12 mouse cellular contexts compared by ENCODE assay signal in genomic region chr4:107084343-107084742, GRCm38 (mm10). TPM values are rescaled to one million over a fixed set of nuclear protein-coding genes. Genes with fewer than 3 reads are reported as not detected.
DNase-seq lines count a peak whose midpoint lies in the region; ATAC-seq and TF ChIP-seq lines count a peak whose summit lies in the region.
"Had no signal": no experiment of that assay in that cellular context is flagged by ENCODE, and none has a peak within 500 bp of the region (broad histone marks: within the 10 kb centered on the region; RNA-seq: fewer than 3 reads in every experiment).

No protein-coding gene starts in this region.

- TF ChIP-seq CTCF in layer of hippocampus, adult 2 months (conservative IDR thresholded peaks at IDR 0.05): no peak

- H3K27me3 ChIP-seq in embryonic facial prominence, embryonic 11.5 days (ENCODE audit: control insufficient read depth, insufficient read depth, low read length): no peaks in the 10 kb centered on the region
- H3K27me3 ChIP-seq in hindbrain, embryonic 14.5 days (ENCODE audit: control insufficient read depth, insufficient read depth, low read length): no peaks in the 10 kb centered on the region
- H3K27me3 ChIP-seq in neural tube, embryonic 12.5 days (replicated peaks): no peaks in the 10 kb centered on the region
- H3K27me3 ChIP-seq: embryonic facial prominence, embryonic 12.5 days had no signal

- H3K4me1 ChIP-seq in embryonic facial prominence, embryonic 11.5 days (ENCODE audit: control insufficient read depth, insufficient read depth, low read length): peaks cover 4% of the 10 kb centered on the region
- H3K4me1 ChIP-seq in hindbrain, embryonic 14.5 days (replicated peaks; ENCODE audit: control insufficient read depth, insufficient read depth, low read length): peaks cover 15% of the 10 kb centered on the region
- peaks cover 19% of the 10 kb centered on the region for H3K4me1 ChIP-seq in neural tube, embryonic 12.5 days

- 33% methylated on average over 1 of the region's 1 CpGs for WGBS in embryonic facial prominence, embryonic 11.5 days
- 0% methylated on average over 1 of the region's 1 CpGs for WGBS in hindbrain, embryonic 14.5 days
- 23% methylated on average over 1 of the region's 1 CpGs for WGBS in neural tube, embryonic 12.5 days

- peak overlapping the region; percentile 15; the same call in 1 of the 2 replicates for H3K9ac ChIP-seq in embryonic facial prominence, embryonic 11.5 days (replicated peaks; ENCODE audit: low read length)
- no peak overlapping the region for H3K9ac ChIP-seq in hindbrain, embryonic 14.5 days
- no peak overlapping the region for H3K9ac ChIP-seq in neural tube, embryonic 12.5 days
- H3K9ac ChIP-seq: embryonic facial prominence, embryonic 12.5 days had no signal

- H3K36me3 ChIP-seq in embryonic facial prominence, embryonic 11.5 days (replicated peaks; ENCODE audit: control insufficient read depth, insufficient read depth, low read depth, low read length): no peaks in the 10 kb centered on the region
- no peaks in the 10 kb centered on the region for H3K36me3 ChIP-seq in hindbrain, embryonic 14.5 days (replicated peaks; ENCODE audit: control insufficient read depth, insufficient read depth)
- no peaks in the 10 kb centered on the region for H3K36me3 ChIP-seq in neural tube, embryonic 12.5 days
- H3K36me3 ChIP-seq: embryonic facial prominence, embryonic 12.5 days had no signal

- DNase-seq in layer of hippocampus, adult 2 months (ENCODE audit: low spot score in 2 of 2): no peak
- DNase-seq in layer of hippocampus, postnatal 36 days: no peak
- DNase-seq in embryonic facial prominence, embryonic 11.5 days (ENCODE audit: low spot score): no peak
- DNase-seq in hindbrain, embryonic 14.5 days (ENCODE audit: low spot score): no peak
- no peak for DNase-seq in testis, postnatal 14 days (ENCODE audit: low spot score)
- DNase-seq in spleen, postnatal 36 days (ENCODE audit: low spot score in 2 of 2): no peak
- no peak for DNase-seq in spleen, adult 12 weeks (ENCODE audit: low spot score)
- DNase-seq: lung, adult 2 months had no signal

- H3K9me3 ChIP-seq in embryonic facial prominence, embryonic 11.5 days (replicated peaks; ENCODE audit: control insufficient read depth, low read length): no peaks in the 10 kb centered on the region
- no peaks in the 10 kb centered on the region for H3K9me3 ChIP-seq in hindbrain, embryonic 14.5 days (ENCODE audit: control insufficient read depth, low read length)
- H3K9me3 ChIP-seq in neural tube, embryonic 12.5 days: no peaks in the 10 kb centered on the region
- H3K9me3 ChIP-seq: embryonic facial prominence, embryonic 12.5 days; G1E had no signal

- no peak overlapping the region for H3K4me2 ChIP-seq in embryonic facial prominence, embryonic 11.5 days (ENCODE audit: low read depth, low read length)
- no peak overlapping the region; the same call in 1 of the 2 replicates for H3K4me2 ChIP-seq in hindbrain, embryonic 14.5 days (replicated peaks)
- H3K4me2 ChIP-seq in neural tube, embryonic 12.5 days (replicated peaks): peak overlapping the region; percentile 27; the same call in 1 of the 2 replicates
- H3K4me2 ChIP-seq: embryonic facial prominence, embryonic 12.5 days had no signal

- peak overlapping the region; percentile 88 for H3K27ac ChIP-seq in layer of hippocampus, adult 2 months
- no peak overlapping the region for H3K27ac ChIP-seq in embryonic facial prominence, embryonic 11.5 days (replicated peaks; ENCODE audit: low read depth, low read length)
- H3K27ac ChIP-seq in hindbrain, embryonic 14.5 days: peak overlapping the region; percentile 75
- H3K27ac ChIP-seq in neural tube, embryonic 12.5 days: peak overlapping the region; percentile 65
- H3K27ac ChIP-seq: embryonic facial prominence, embryonic 12.5 days; heart, adult 2 months had no signal

- ATAC-seq in embryonic facial prominence, embryonic 11.5 days (replicated peaks; ENCODE audit: insufficient number of reproducible peaks, low FRiP score, low TSS enrichment, low read depth): peak; percentile 15; the same call in 1 of the 2 replicates
- peak; percentile 44 for ATAC-seq in hindbrain, embryonic 14.5 days (ENCODE audit: low FRiP score)
- peak; percentile 52 for ATAC-seq in neural tube, embryonic 12.5 days (ENCODE audit: low FRiP score, low read depth)

- no peak overlapping the region for H3K4me3 ChIP-seq in layer of hippocampus, adult 2 months
- no peak overlapping the region for H3K4me3 ChIP-seq in embryonic facial prominence, embryonic 11.5 days (ENCODE audit: low read depth, low read length)
- no peak overlapping the region for H3K4me3 ChIP-seq in hindbrain, embryonic 14.5 days (replicated peaks; ENCODE audit: low read length)
- no peak overlapping the region for H3K4me3 ChIP-seq in neural tube, embryonic 12.5 days
- H3K4me3 ChIP-seq: embryonic facial prominence, embryonic 12.5 days; heart, adult 2 months had no signal

RNA-seq across cellular contexts. Expression of gene Cdcp2, which starts 12.3 kb away (rescaled TPM):
- not detected for total RNA-seq in layer of hippocampus, adult 2 months (2021)
- not detected for total RNA-seq in layer of hippocampus, postnatal 36 days (2021)
- polyA plus RNA-seq in embryonic facial prominence, embryonic 11.5 days (2014; fragmentation: Nextera tagmentation; extraction: Ambion mirVana): not detected in 2 replicates
- not detected in 2 replicates for polyA plus RNA-seq in hindbrain, embryonic 14.5 days (2014; fragmentation: Nextera tagmentation; extraction: Ambion mirVana)
- polyA plus RNA-seq in neural tube, embryonic 12.5 days (2016; fragmentation: Nextera tagmentation; extraction: Ambion mirVana): 0.34 and 0.37 TPM in 2 replicates
- total RNA-seq: heart, adult 2 months had no signal
- polyA plus RNA-seq: G1E; heart, adult 2 months; lung, adult 2 months had no signal

RNA-seq across cellular contexts. Expression of gene Cyb5rl, which starts 17.6 kb away (rescaled TPM):
- total RNA-seq in layer of hippocampus, adult 2 months (2021): 1 to 10 TPM; 3.9 to 9.6 TPM
- 10 to 100 TPM in 1 of 2 experiments, 1 to 10 TPM in 1; 8.2 to 10.2 TPM for total RNA-seq in layer of hippocampus, postnatal 36 days (2021)
- polyA plus RNA-seq in embryonic facial prominence, embryonic 11.5 days (2014; fragmentation: Nextera tagmentation; extraction: Ambion mirVana): 5.5 and 5.6 TPM in 2 replicates
- 2.7 and 4.8 TPM in 2 replicates for polyA plus RNA-seq in hindbrain, embryonic 14.5 days (2014; fragmentation: Nextera tagmentation; extraction: Ambion mirVana)
- polyA plus RNA-seq in neural tube, embryonic 12.5 days (2016; fragmentation: Nextera tagmentation; extraction: Ambion mirVana): 4.3 and 5.2 TPM in 2 replicates

RNA-seq across cellular contexts. Expression of gene Mrpl37, which starts 17.7 kb away (rescaled TPM):
- 10 to 100 TPM; 59.4 to 59.9 TPM for total RNA-seq in layer of hippocampus, adult 2 months (2021)
- 10 to 100 TPM; 60.4 to 62.9 TPM for total RNA-seq in layer of hippocampus, postnatal 36 days (2021)
- 120 and 122 TPM in 2 replicates for polyA plus RNA-seq in embryonic facial prominence, embryonic 11.5 days (2014; fragmentation: Nextera tagmentation; extraction: Ambion mirVana)
- 86.2 and 89.8 TPM in 2 replicates for polyA plus RNA-seq in hindbrain, embryonic 14.5 days (2014; fragmentation: Nextera tagmentation; extraction: Ambion mirVana)
- polyA plus RNA-seq in neural tube, embryonic 12.5 days (2016; fragmentation: Nextera tagmentation; extraction: Ambion mirVana): 94.2 and 95.4 TPM in 2 replicates
